Mouse (Mus musculus) lung, adult 2 months (tissue): ENCODE results near the gene Gm20388.

Source experiments
- CTCF ChIP-seq: fragments of 200-500 bp; IDR thresholded peaks from 2 replicates; pipeline ENCODE4 v1.5.1; 2011; ENCODE audit warnings: mild to moderate bottlenecking, low read length, control low read depth; ENCODE audit not compliant: insufficient read depth
- POLR2A ChIP-seq: fragments of 200-500 bp; IDR thresholded peaks from 2 replicates; pipeline ENCODE4 v1.6.1; 2011; ENCODE audit warnings: low read depth, mild to moderate bottlenecking, control low read depth, low read length, borderline replicate concordance; ENCODE audit errors: extremely low read depth

DNA sequence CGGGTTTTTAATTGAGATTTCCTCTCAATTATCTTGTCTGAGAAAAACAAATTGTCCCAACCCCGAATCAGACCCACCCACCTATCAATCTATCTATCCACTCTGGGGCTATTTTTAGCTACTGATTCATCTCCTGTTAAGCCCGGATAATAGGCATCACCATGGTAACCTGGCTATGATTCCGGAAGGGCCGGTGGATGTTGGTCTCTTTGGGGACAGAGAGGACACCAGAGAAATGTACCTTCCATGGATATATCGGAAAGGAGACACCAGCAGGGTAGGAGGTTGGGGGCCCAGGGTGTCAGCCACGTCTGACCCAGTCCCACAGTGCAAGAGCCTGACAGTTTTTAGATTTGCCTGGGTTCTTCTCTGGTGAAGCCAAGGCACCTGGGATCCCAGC is 3224.8 kb downstream of the Gm20388 start:
- no peak for TF ChIP-seq CTCF
- TF ChIP-seq POLR2A: no peak
